ENCODE assay signal across 9 mouse cellular contexts in genomic region chr4:142080901-142081630, GRCm38 (mm10). TPM values are rescaled to one million over a fixed set of nuclear protein-coding genes. Genes with fewer than 3 reads are reported as not detected.
A peak's percentile ranks its signal among the peaks of the same experiment; 100 is the strongest.
DNase-seq lines count a peak whose midpoint lies in the region; ATAC-seq and TF ChIP-seq lines count a peak whose summit lies in the region.
"Had no signal": no experiment of that assay in that cellular context is flagged by ENCODE, and none has a peak within 500 bp of the region (broad histone marks: within the 10 kb centered on the region; RNA-seq: fewer than 3 reads in every experiment).

No protein-coding gene starts in this region.

- TF ChIP-seq POLR2A in cerebellum, adult 2 months (IDR thresholded peaks at IDR 0.05; ENCODE audit: borderline replicate concordance, insufficient read depth, low read length) = no peak

- no peak overlapping the region; the same call in 1 of the 2 replicates for H3K9ac ChIP-seq in liver, embryonic 13.5 days
- H3K9ac ChIP-seq in liver, embryonic 11.5 days (ENCODE audit: low read depth, low read length) = no peak overlapping the region

- no peaks in the 10 kb centered on the region for H3K36me3 ChIP-seq in liver, embryonic 13.5 days
- no peaks in the 10 kb centered on the region for H3K36me3 ChIP-seq in liver, embryonic 11.5 days (ENCODE audit: control insufficient read depth, insufficient read depth, low read length)

- peak overlapping the region; percentile 43; the same call in 1 of the 2 replicates for H3K27ac ChIP-seq in liver, embryonic 13.5 days
- no peak overlapping the region for H3K27ac ChIP-seq in liver, embryonic 11.5 days (ENCODE audit: low read depth, low read length)
- H3K27ac ChIP-seq in cerebellum, adult 2 months (ENCODE audit: insufficient read depth, low read length) = peak overlapping the region; percentile 87

- no peak overlapping the region for H3K4me3 ChIP-seq in liver, embryonic 13.5 days (replicated peaks)
- H3K4me3 ChIP-seq in liver, embryonic 11.5 days (ENCODE audit: low read depth, low read length) = no peak overlapping the region
- peak overlapping the region; percentile 41 for H3K4me3 ChIP-seq in cerebellum, adult 2 months (replicated peaks; ENCODE audit: insufficient read depth, low read depth, low read length)

- no peak for DNase-seq in liver, embryonic 13.5 days
- DNase-seq in liver, embryonic 11.5 days (ENCODE audit: low spot score) = no peak
- peak; percentile 84 to 85 for DNase-seq in cerebellum, adult 2 months
- DNase-seq in gastrocnemius, postnatal 4 days (ENCODE audit: low spot score in 2 of 2) = peak; percentile 41 to 76
- DNase-seq in kidney, postnatal 14 days = peak; percentile 73
- peak; percentile 19 to 22 for DNase-seq in right cerebral cortex, postnatal 36 days (ENCODE audit: low spot score in 2 of 2)
- no peak for DNase-seq in urinary bladder, postnatal 36 days (ENCODE audit: low spot score in 2 of 2)
- DNase-seq in frontal cortex, postnatal 25 days (ENCODE audit: low spot score in 2 of 2) = no peak

- no peak for TF ChIP-seq CTCF in cerebellum, adult 2 months (IDR thresholded peaks at IDR 0.05; ENCODE audit: borderline replicate concordance, insufficient read depth, low read depth, low read length)

- H3K27me3 ChIP-seq in liver, embryonic 13.5 days = peaks cover 53% of the 10 kb centered on the region
- peaks cover 23% of the 10 kb centered on the region for H3K27me3 ChIP-seq in liver, embryonic 11.5 days (replicated peaks; ENCODE audit: control insufficient read depth, insufficient read depth, low read length)
- H3K27me3 ChIP-seq in cerebellum, adult 2 months (ENCODE audit: control insufficient read depth, insufficient read depth, low read length) = no peaks in the 10 kb centered on the region
- H3K27me3 ChIP-seq: Patski had no signal

- H3K4me2 ChIP-seq in liver, embryonic 13.5 days = peak overlapping the region; percentile 62; the same call in 1 of the 2 replicates
- no peak overlapping the region for H3K4me2 ChIP-seq in liver, embryonic 11.5 days

- ATAC-seq in liver, embryonic 13.5 days (ENCODE audit: low read depth) = no peak
- no peak for ATAC-seq in liver, embryonic 11.5 days (replicated peaks; ENCODE audit: low FRiP score)
- ATAC-seq: Patski had no signal

- H3K9me3 ChIP-seq in liver, embryonic 13.5 days (replicated peaks) = no peaks in the 10 kb centered on the region
- no peaks in the 10 kb centered on the region for H3K9me3 ChIP-seq in liver, embryonic 11.5 days (ENCODE audit: control insufficient read depth, low read length)

- 75% methylated on average over 18 of the region's 18 CpGs for WGBS in liver, embryonic 13.5 days (ENCODE audit: insufficient replicate concordance)
- 77% methylated on average over 18 of the region's 18 CpGs for WGBS in liver, embryonic 11.5 days
- 5% methylated on average over 18 of the region's 18 CpGs for WGBS in cerebellum, adult 2 months

- H3K4me1 ChIP-seq in liver, embryonic 13.5 days (replicated peaks) = peaks cover 63% of the 10 kb centered on the region
- peaks cover 19% of the 10 kb centered on the region for H3K4me1 ChIP-seq in liver, embryonic 11.5 days (replicated peaks; ENCODE audit: control insufficient read depth, insufficient read depth, low read length)
- H3K4me1 ChIP-seq in cerebellum, adult 2 months (ENCODE audit: control insufficient read depth, insufficient read depth, low read length) = peaks cover 50% of the 10 kb centered on the region

RNA-seq across cellular contexts. Expression of gene Tmem51, which starts 3.0 kb away (rescaled TPM):
- 13.5 and 16.4 TPM in 2 replicates for polyA plus RNA-seq in liver, embryonic 13.5 days (2015; fragmentation: Nextera tagmentation; extraction: Ambion mirVana)
- 16.7 and 17.7 TPM in 2 replicates for polyA plus RNA-seq in liver, embryonic 11.5 days (2014; fragmentation: Nextera tagmentation; extraction: Ambion mirVana)
- polyA plus RNA-seq in cerebellum, adult 2 months (2012; rRNA removed) = 26.2 and 26.3 TPM in 2 replicates
- total RNA-seq in gastrocnemius, postnatal 4 days (2021) = 1 to 10 TPM; 6.1 to 7.6 TPM

Comparison
In these comparisons a context has a peak if more than half of its experiments do, and no peak if none do; other contexts are left out.
1. DNase-seq: peak in cerebellum, adult 2 months (2 of 2), gastrocnemius, postnatal 4 days (2 of 2), kidney, postnatal 14 days (single experiment) and right cerebral cortex, postnatal 36 days (2 of 2); none in liver, embryonic 13.5 days (single experiment), liver, embryonic 11.5 days (single experiment), urinary bladder, postnatal 36 days (0 of 2) and frontal cortex, postnatal 25 days (0 of 2).